Mouse (Mus musculus): ENCODE data around the gene Gng7.

The Gng7 gene

GRCm38 (mm10) chr10:80968106-80968505 is 46.6 kb downstream of the Gng7 start:
- no peak for DNase-seq (ENCODE audit: low spot score in 2 of 2)

GRCm38 (mm10) chr10:80967101-80967656 is 47.6 kb downstream of the Gng7 start:
- no peak for DNase-seq (ENCODE audit: low spot score in 2 of 2)

- DNase-seq (ENCODE audit: low spot score in 2 of 2), result no peak
These were observed 48.4 kb downstream of the Gng7 start for GRCm38 (mm10) chr10:80966296-80966695.

GRCm38 (mm10) chr10:80963031-80963975 is 51.4 kb downstream of the Gng7 start:
- DNase-seq (ENCODE audit: low spot score in 2 of 2), result no peak

GRCm38 (mm10) chr10:80962585-80962984 is 52.2 kb downstream of the Gng7 start:
- no peak for DNase-seq (ENCODE audit: low spot score in 2 of 2)

GRCm38 (mm10) chr10:80962051-80962472 is 52.7 kb downstream of the Gng7 start:
- DNase-seq (ENCODE audit: low spot score in 2 of 2), result no peak

- DNase-seq (ENCODE audit: low spot score in 2 of 2), result no peak
These were observed 53.9 kb downstream of the Gng7 start for GRCm38 (mm10) chr10:80960551-80961508.

GRCm38 (mm10) chr10:80958979-80959637 is 55.6 kb downstream of the Gng7 start:
- no peak for DNase-seq (ENCODE audit: low spot score in 2 of 2)

- DNase-seq (ENCODE audit: low spot score in 2 of 2), result no peak
These were observed 57.0 kb downstream of the Gng7 start for GRCm38 (mm10) chr10:80957791-80958190.

GRCm38 (mm10) chr10:80956901-80957300 is 57.8 kb downstream of the Gng7 start:
- no peak for DNase-seq (ENCODE audit: low spot score in 2 of 2)

GRCm38 (mm10) chr10:80956385-80956784 is 58.4 kb downstream of the Gng7 start:
- DNase-seq (ENCODE audit: low spot score in 2 of 2), result no peak

- peak; percentile 23 to 41 for DNase-seq (ENCODE audit: low spot score in 2 of 2)
These were observed 59.2 kb downstream of the Gng7 start for GRCm38 (mm10) chr10:80955536-80955935.

GRCm38 (mm10) chr10:80954843-80955242 is 59.9 kb downstream of the Gng7 start:
- no peak for DNase-seq (ENCODE audit: low spot score in 2 of 2)

GRCm38 (mm10) chr10:80954415-80954814 is 60.3 kb downstream of the Gng7 start:
- no peak for DNase-seq (ENCODE audit: low spot score in 2 of 2)

GRCm38 (mm10) chr10:80952449-80952848 is 62.3 kb downstream of the Gng7 start:
- no peak for DNase-seq (ENCODE audit: low spot score in 2 of 2)

GRCm38 (mm10) chr10:80951761-80952390 is 62.9 kb downstream of the Gng7 start:
- DNase-seq (ENCODE audit: low spot score in 2 of 2), result no peak

- no peak for DNase-seq (ENCODE audit: low spot score in 2 of 2)
These were observed 64.4 kb downstream of the Gng7 start for GRCm38 (mm10) chr10:80950314-80950713.

GRCm38 (mm10) chr10:80949081-80949480 is 65.7 kb downstream of the Gng7 start:
- DNase-seq (ENCODE audit: low spot score in 2 of 2), result no peak

- no peak for DNase-seq (ENCODE audit: low spot score in 2 of 2)
These were observed 66.2 kb downstream of the Gng7 start for GRCm38 (mm10) chr10:80948570-80948969.

- no peak for DNase-seq (ENCODE audit: low spot score in 2 of 2)
These were observed 66.9 kb downstream of the Gng7 start for GRCm38 (mm10) chr10:80947802-80948201.
